Mouse (Mus musculus) T-cell, adult 2 months (primary cell): ENCODE data around the gene Sult2b1.

Experiments used
- DNase-seq: peaks from one replicate; pipeline ENCODE4 v3.0.0; 2022; ENCODE audit warnings: low spot score

The Sult2b1 gene

GRCm38 (mm10) chr7:45695098-45695497 is 89.4 kb downstream of the Sult2b1 start:
- DNase-seq = peak; percentile 71

- DNase-seq = no peak
These were observed 90.4 kb downstream of the Sult2b1 start, which contains the start of gene Sec1 for GRCm38 (mm10) chr7:45693921-45694591. TSS of gene Sec1 (minus strand) at chr7:45694402.

- DNase-seq = no peak
These were observed 92.1 kb downstream of the Sult2b1 start for GRCm38 (mm10) chr7:45692364-45692763.

- DNase-seq = no peak
These were observed 94.7 kb downstream of the Sult2b1 start for GRCm38 (mm10) chr7:45689800-45690199.

GRCm38 (mm10) chr7:45689099-45689498 is 95.4 kb downstream of the Sult2b1 start:
- DNase-seq = no peak

GRCm38 (mm10) chr7:45686841-45687240 is 97.6 kb downstream of the Sult2b1 start:
- DNase-seq = no peak

GRCm38 (mm10) chr7:45685811-45686210 is 98.7 kb downstream of the Sult2b1 start:
- no peak for DNase-seq

GRCm38 (mm10) chr7:45683396-45684050 is 100.9 kb downstream of the Sult2b1 start, which contains the start of gene Ntn5:
TSS of gene Ntn5 (plus strand) at chr7:45684022.
- peak; percentile 47 for DNase-seq

- peak; percentile 78 for DNase-seq
These were observed 102.0 kb downstream of the Sult2b1 start for GRCm38 (mm10) chr7:45682144-45683126.

GRCm38 (mm10) chr7:45681046-45681736 is 103.3 kb downstream of the Sult2b1 start:
- DNase-seq = no peak
